Comparison of ENCODE assay signal across 8 mouse cellular contexts in the genomic region with DNA sequence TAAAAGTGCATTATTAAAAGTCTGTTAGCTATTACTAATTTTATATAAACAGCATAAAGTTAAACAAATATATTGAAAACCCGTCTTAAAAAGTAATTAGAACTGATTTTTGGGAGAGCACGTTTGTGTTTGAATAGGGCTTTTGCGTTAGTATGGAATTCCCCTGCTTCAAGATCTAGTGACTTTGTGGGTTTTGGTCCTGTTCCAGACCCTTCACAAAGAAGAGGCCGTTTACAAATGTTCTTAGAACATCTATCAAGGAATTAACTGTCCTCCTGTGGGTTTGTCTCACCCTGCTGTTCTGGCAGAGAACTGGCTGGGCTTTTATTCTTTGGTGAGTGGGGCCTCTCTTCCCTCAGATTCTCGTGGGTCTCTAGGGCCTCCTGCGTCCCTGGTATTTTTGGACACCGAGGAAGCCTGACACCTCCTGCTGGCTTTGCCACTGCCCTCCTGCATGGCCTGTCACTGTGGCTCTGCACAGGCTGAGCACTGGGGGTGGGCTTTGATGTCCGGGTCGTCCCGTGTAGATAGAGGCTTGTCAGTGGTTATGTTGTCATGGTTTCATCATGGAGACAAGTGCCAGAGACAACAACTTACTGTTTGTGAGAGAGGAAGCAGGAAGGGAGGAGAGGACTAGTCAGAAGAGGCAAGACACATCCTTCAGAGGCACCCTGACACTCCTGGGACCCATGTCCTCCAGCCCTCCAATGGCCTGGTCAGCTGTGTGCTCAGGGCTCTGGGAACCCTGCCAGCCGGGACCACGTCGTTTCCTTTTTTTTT. TPM values are rescaled to one million over a fixed set of nuclear protein-coding genes. Genes with fewer than 3 reads are reported as not detected.
DNase-seq lines count a peak whose midpoint lies in the region; ATAC-seq lines count a peak whose summit lies in the region.

No protein-coding gene starts in this region.

- no peak overlapping the region for H3K9ac ChIP-seq in heart, embryonic 12.5 days
- no peak overlapping the region for H3K9ac ChIP-seq in forebrain, embryonic 14.5 days (ENCODE audit: low read length)

- 43% methylated on average over 13 of the region's 13 CpGs for WGBS in heart, embryonic 12.5 days
- 57% methylated on average over 13 of the region's 13 CpGs for WGBS in forebrain, embryonic 14.5 days

- peaks cover 37% of the 10 kb centered on the region for H3K36me3 ChIP-seq in heart, embryonic 12.5 days
- H3K36me3 ChIP-seq in forebrain, embryonic 14.5 days (ENCODE audit: control insufficient read depth, insufficient read depth, low read length), result peaks cover 70% of the 10 kb centered on the region

- H3K4me1 ChIP-seq in heart, embryonic 12.5 days (replicated peaks), result peaks cover 66% of the 10 kb centered on the region
- no peaks in the 10 kb centered on the region for H3K4me1 ChIP-seq in forebrain, embryonic 14.5 days (ENCODE audit: control insufficient read depth, insufficient read depth, low read length)

- no peaks in the 10 kb centered on the region for H3K9me3 ChIP-seq in heart, embryonic 12.5 days (replicated peaks)
- H3K9me3 ChIP-seq in forebrain, embryonic 14.5 days (replicated peaks; ENCODE audit: control insufficient read depth, low read length), result no peaks in the 10 kb centered on the region

- H3K27me3 ChIP-seq in heart, embryonic 12.5 days (replicated peaks), result no peaks in the 10 kb centered on the region
- H3K27me3 ChIP-seq in forebrain, embryonic 14.5 days (replicated peaks; ENCODE audit: control insufficient read depth, insufficient read depth, low read length), result no peaks in the 10 kb centered on the region

- H3K4me2 ChIP-seq in heart, embryonic 12.5 days, result peak overlapping the region; percentile 22; the same call in 1 of the 2 replicates
- H3K4me2 ChIP-seq in forebrain, embryonic 14.5 days (ENCODE audit: low read length), result no peak overlapping the region

- H3K27ac ChIP-seq in heart, embryonic 12.5 days (ENCODE audit: poor library complexity, severe bottlenecking), result peak overlapping the region; percentile 82
- H3K27ac ChIP-seq in forebrain, embryonic 14.5 days (ENCODE audit: low read depth, low read length), result no peak overlapping the region

- peak; percentile 74 for ATAC-seq in heart, embryonic 12.5 days (ENCODE audit: insufficient number of reproducible peaks, low FRiP score)
- ATAC-seq in forebrain, embryonic 14.5 days, result no peak

- H3K4me3 ChIP-seq in heart, embryonic 12.5 days, result no peak overlapping the region
- no peak overlapping the region for H3K4me3 ChIP-seq in forebrain, embryonic 14.5 days (ENCODE audit: low read depth, low read length)

- DNase-seq in kidney, postnatal 10 days, result peak; percentile 73
- DNase-seq in kidney, adult 8-10 months, result no peak
- peak; percentile 67 for DNase-seq in Muller cell, postnatal 12 days (ENCODE audit: inconsistent ontology term)
- peak; percentile 38 to 72 for DNase-seq in lung, postnatal 4 days
- no peak for DNase-seq in layer of hippocampus, adult 11-12 months (ENCODE audit: low spot score)
- no peak for DNase-seq in thymus, adult 18-20 months
- no peak for DNase-seq in forebrain, embryonic 14.5 days (ENCODE audit: low spot score)

RNA-seq across cellular contexts. Expression of a gene that starts 12.6 kb away (rescaled TPM):
- polyA plus RNA-seq in heart, embryonic 12.5 days (2016; fragmentation: Nextera tagmentation; extraction: Ambion mirVana), result 69.5 and 72.8 TPM in 2 replicates
- 72.6 and 73.6 TPM in 2 replicates for polyA plus RNA-seq in forebrain, embryonic 14.5 days (2014; fragmentation: Nextera tagmentation; extraction: Ambion mirVana)

RNA-seq across cellular contexts. Expression of a gene that starts 28.6 kb away (rescaled TPM):
- polyA plus RNA-seq in heart, embryonic 12.5 days (2016; fragmentation: Nextera tagmentation; extraction: Ambion mirVana), result 14.5 TPM in 1 of 2 replicates, not detected in the other
- 1.7 and 16.2 TPM in 2 replicates for polyA plus RNA-seq in forebrain, embryonic 14.5 days (2014; fragmentation: Nextera tagmentation; extraction: Ambion mirVana)

RNA-seq across cellular contexts. Expression of a gene that starts 28.7 kb away (rescaled TPM):
- 177 and 184 TPM in 2 replicates for polyA plus RNA-seq in heart, embryonic 12.5 days (2016; fragmentation: Nextera tagmentation; extraction: Ambion mirVana)
- 277 and 308 TPM in 2 replicates for polyA plus RNA-seq in forebrain, embryonic 14.5 days (2014; fragmentation: Nextera tagmentation; extraction: Ambion mirVana)

RNA-seq across cellular contexts. Expression of a gene that starts 51.7 kb away (rescaled TPM):
- not detected in 2 replicates for polyA plus RNA-seq in heart, embryonic 12.5 days (2016; fragmentation: Nextera tagmentation; extraction: Ambion mirVana)
- 0.45 and 0.55 TPM in 2 replicates for polyA plus RNA-seq in forebrain, embryonic 14.5 days (2014; fragmentation: Nextera tagmentation; extraction: Ambion mirVana)

RNA-seq across cellular contexts. Expression of a gene that starts 53.1 kb away (rescaled TPM):
- polyA plus RNA-seq in heart, embryonic 12.5 days (2016; fragmentation: Nextera tagmentation; extraction: Ambion mirVana), result 103 and 104 TPM in 2 replicates
- polyA plus RNA-seq in forebrain, embryonic 14.5 days (2014; fragmentation: Nextera tagmentation; extraction: Ambion mirVana), result 74.1 and 85.5 TPM in 2 replicates

Comparison
In these comparisons a context has a peak if more than half of its experiments do, and no peak if none do; other contexts are left out.
1. DNase-seq: peak in kidney, postnatal 10 days (single experiment), Muller cell, postnatal 12 days (single experiment) and lung, postnatal 4 days (2 of 2); none in kidney, adult 8-10 months (0 of 2), layer of hippocampus, adult 11-12 months (single experiment), thymus, adult 18-20 months (0 of 2) and forebrain, embryonic 14.5 days (single experiment).